Mouse (Mus musculus): ENCODE results near the gene Arhgdia.

- TF ChIP-seq CTCF (IDR thresholded peaks at IDR 0.05; ENCODE audit: low read depth) (no peak), EP300 (IDR thresholded peaks at IDR 0.05; ENCODE audit: low read depth) (no peak)
Observed at GRCm38 (mm10) chr11:120534093-120534492, 47.3 kb downstream of the Arhgdia start.

All from liver, embryonic 14.5 days (tissue).